Mouse (Mus musculus) cerebellum, adult 2 months (tissue): ENCODE results near the gene Wfdc15a.

ENCODE experiments used
- CTCF ChIP-seq: fragments of 200-500 bp; IDR thresholded peaks from 2 replicates; pipeline ENCODE4 v1.5.1; 2011; ENCODE audit warnings: low read depth, mild to moderate bottlenecking, control low read depth, low read length, moderate library complexity, borderline replicate concordance; ENCODE audit not compliant: insufficient read depth
- POLR2A ChIP-seq: fragments of 200-500 bp; IDR thresholded peaks from 2 replicates; pipeline ENCODE4 v1.6.1; 2011; ENCODE audit warnings: low read length, control low read depth, borderline replicate concordance; ENCODE audit not compliant: insufficient read depth

GRCm38 (mm10) chr2:164164941-164165340, 35.0 kb downstream of the Wfdc15a start:
- TF ChIP-seq CTCF: no peak
- TF ChIP-seq POLR2A: no peak
